Mouse (Mus musculus) liver, postnatal 0 days (tissue): ENCODE measurements around the gene Uroc1.

Source experiments
- CTCF ChIP-seq: sonication (generic); IDR thresholded peaks from 2 replicates; pipeline ENCODE4 v1.5.1; 2016; ENCODE audit warnings: antibody characterized with exemption, low read depth
- EP300 ChIP-seq: IDR thresholded peaks from 2 replicates; pipeline ENCODE4 v1.6.1; 2016; ENCODE audit warnings: antibody characterized with exemption, low read depth, mild to moderate bottlenecking

DNA sequence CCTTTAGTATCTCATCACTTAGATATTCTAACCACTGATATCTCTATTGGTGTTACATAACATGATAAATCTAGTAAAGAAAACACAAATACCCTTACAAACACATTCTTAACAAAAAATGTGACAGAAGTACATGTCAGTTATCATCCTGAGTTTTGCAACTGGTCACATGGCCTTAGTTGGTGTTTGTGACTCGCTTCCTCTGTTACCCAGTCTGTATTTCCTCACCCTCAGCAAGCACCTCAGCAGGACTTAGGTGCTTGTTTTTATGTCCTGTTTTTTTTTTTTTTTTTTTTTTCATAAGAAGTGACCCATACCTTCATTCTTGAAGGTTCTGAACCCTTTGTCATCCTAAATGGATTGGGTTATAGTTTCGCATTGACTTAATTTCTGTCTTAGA is 44.6 kb downstream of the Uroc1 start:
- TF ChIP-seq CTCF, result no peak
- no peak for TF ChIP-seq EP300
